Mouse (Mus musculus): ENCODE measurements around the gene Gabrr2. TPM values are rescaled to one million over a fixed set of nuclear protein-coding genes. Genes with fewer than 3 reads are reported as not detected.

The Gabrr2 gene
- polyA plus RNA-seq, 1 experiment = 0.48 TPM

DNA sequence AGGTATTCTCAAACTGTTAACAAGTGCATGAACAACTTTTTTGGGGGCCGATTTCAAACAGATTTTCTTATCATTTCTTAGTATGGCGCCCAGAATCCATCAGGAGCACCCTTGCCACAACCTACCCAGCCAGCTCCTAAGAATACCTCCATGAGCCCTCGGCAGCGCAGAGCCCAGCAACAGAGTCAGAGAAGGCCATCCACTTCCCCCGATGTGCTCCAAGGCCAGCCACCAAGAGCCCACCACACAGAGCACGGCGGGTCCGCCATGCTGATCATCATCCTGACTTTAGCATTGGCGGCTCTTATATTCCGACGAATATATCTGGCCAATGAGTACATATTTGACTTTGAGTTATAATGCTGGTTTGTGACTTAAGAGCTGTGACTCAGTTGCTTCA is 13.2 kb upstream of the Gabrr2 start:
- Histone ChIP-seq H3K36me3 (ENCODE audit: control insufficient read depth, insufficient read depth) (peaks cover 43% of the 10 kb centered on the region), H3K79me2 (ENCODE audit: control insufficient read depth, insufficient read depth) (no peaks in the 10 kb centered on the region), H3K4me2 (ENCODE audit: low read depth) (no peak overlapping the region), H3K4me3 (no peak overlapping the region), H3ac (ENCODE audit: control insufficient read depth, insufficient read length) (no peak overlapping the region), H3K27me3 (ENCODE audit: control insufficient read depth, insufficient read depth, insufficient read length) (no peaks in the 10 kb centered on the region)
- TF ChIP-seq USF1 (IDR thresholded peaks at IDR 0.05; ENCODE audit: low read depth) = no peak
- no peak for TF ChIP-seq E2F4 (IDR thresholded peaks at IDR 0.05; ENCODE audit: insufficient read depth)
- TF ChIP-seq TCF12 (IDR thresholded peaks at IDR 0.05; ENCODE audit: insufficient read depth, poor library complexity, severe bottlenecking) = no peak
- no peak for TF ChIP-seq MYOG (IDR thresholded peaks at IDR 0.05; ENCODE audit: control insufficient read depth in 1 of 3, insufficient read depth in 1 of 3, insufficient read length in 2 of 3, low read depth in 2 of 3)
- TF ChIP-seq TCF3 (IDR thresholded peaks at IDR 0.05; ENCODE audit: insufficient read length, low read depth) = no peak
- TF ChIP-seq REST (IDR thresholded peaks at IDR 0.05; ENCODE audit: insufficient read depth, insufficient read length) = no peak
- TF ChIP-seq SRF (IDR thresholded peaks at IDR 0.05; ENCODE audit: control insufficient read depth, insufficient read length, low read depth) = no peak
- TF ChIP-seq MAX (IDR thresholded peaks at IDR 0.05; ENCODE audit: low read depth) = no peak
- no peak for TF ChIP-seq CEBPB (IDR thresholded peaks at IDR 0.05; ENCODE audit: insufficient read depth, poor library complexity, severe bottlenecking)

DNA sequence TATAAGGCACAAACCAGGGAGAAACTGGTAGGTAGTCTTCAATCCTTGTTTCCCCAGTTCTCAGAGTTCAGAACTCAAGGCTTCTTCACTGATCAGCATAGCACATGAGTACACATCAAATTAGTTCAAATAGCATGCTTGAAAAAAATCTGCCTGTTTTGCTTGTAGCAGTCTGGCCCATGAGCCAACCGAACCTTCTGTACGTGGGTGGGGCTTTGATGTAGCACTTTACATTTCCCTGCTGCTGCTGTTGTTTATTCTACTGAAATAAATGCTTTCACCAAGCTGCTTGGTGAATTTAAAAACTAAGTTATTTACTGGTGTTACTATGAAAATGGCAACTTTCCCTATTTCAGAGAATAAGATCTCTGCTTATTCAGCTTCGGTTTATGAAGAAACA is 10.7 kb upstream of the Gabrr2 start:
- H3K27me3 ChIP-seq (ENCODE audit: control insufficient read depth, insufficient read depth, insufficient read length) = no peaks in the 10 kb centered on the region
- H3K4me3 ChIP-seq = no peak overlapping the region
- H3K79me2 ChIP-seq (ENCODE audit: control insufficient read depth, insufficient read depth) = no peaks in the 10 kb centered on the region
- TF ChIP-seq TCF3 (IDR thresholded peaks at IDR 0.05; ENCODE audit: insufficient read length, low read depth) (no peak), E2F4 (IDR thresholded peaks at IDR 0.05; ENCODE audit: insufficient read depth) (no peak), REST (IDR thresholded peaks at IDR 0.05; ENCODE audit: insufficient read depth, insufficient read length) (no peak), POLR2AphosphoS2 (IDR thresholded peaks at IDR 0.05; ENCODE audit: insufficient read length, low read depth) (no peak), SRF (IDR thresholded peaks at IDR 0.05; ENCODE audit: control insufficient read depth, insufficient read length, low read depth) (no peak), POLR2A (IDR thresholded peaks at IDR 0.05; ENCODE audit: insufficient read length, low read depth) (no peak), USF1 (IDR thresholded peaks at IDR 0.05; ENCODE audit: low read depth) (no peak)
- no peak overlapping the region for H3ac ChIP-seq (ENCODE audit: control insufficient read depth, insufficient read length)
- peaks cover 28% of the 10 kb centered on the region for H3K36me3 ChIP-seq (ENCODE audit: control insufficient read depth, insufficient read depth)
- H3K4me2 ChIP-seq (ENCODE audit: low read depth) = no peak overlapping the region

DNA sequence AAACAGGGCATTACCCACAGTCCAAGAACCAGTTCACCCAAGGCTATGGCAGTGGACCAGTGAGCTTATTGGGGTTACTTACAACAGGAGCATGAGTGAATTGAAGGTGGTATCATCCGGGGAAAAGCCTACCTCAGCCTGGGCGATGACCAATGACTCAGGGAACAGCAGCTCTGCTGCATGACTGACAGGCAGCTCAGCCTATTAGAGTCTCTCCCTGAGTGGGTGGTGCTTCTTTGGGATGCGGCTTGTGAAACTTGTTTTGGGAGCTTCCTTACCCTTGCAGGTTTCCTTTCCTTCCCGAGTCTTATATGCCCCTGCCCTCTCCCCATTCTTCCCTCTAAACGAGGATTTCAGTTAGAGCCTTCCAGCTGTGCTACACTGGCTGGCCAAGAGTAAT is 10.1 kb upstream of the Gabrr2 start:
- Histone ChIP-seq H3K79me2 (ENCODE audit: control insufficient read depth, insufficient read depth) (no peaks in the 10 kb centered on the region), H3ac (ENCODE audit: control insufficient read depth, insufficient read length) (no peak overlapping the region), H3K27me3 (ENCODE audit: control insufficient read depth, insufficient read depth, insufficient read length) (no peaks in the 10 kb centered on the region), H3K4me2 (ENCODE audit: low read depth) (no peak overlapping the region), H3K36me3 (ENCODE audit: control insufficient read depth, insufficient read depth) (peaks cover 26% of the 10 kb centered on the region), H3K4me3 (no peak overlapping the region)
- no peak for TF ChIP-seq MYOG (IDR thresholded peaks at IDR 0.05; ENCODE audit: control insufficient read depth in 1 of 3, insufficient read depth in 1 of 3, insufficient read length in 2 of 3, low read depth in 2 of 3)

DNA sequence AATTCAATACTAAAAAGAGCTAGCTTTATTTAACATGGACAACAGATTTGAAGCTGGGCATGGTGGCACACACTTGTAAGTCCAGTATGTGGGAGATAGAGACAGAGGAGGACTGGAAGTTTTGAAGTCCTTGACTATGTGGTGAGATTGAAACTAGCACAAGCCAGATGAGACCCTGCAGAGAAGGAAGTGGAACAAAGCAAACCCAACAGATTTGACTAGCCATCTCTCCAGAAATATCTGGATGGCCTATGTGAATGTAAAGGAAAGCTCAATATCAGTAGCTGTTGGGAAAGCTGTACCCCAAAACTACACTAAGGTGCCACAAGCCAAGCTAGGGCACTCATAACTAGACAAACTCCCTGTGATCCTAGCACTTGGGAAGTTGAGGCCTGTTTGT is 8.4 kb upstream of the Gabrr2 start:
- Histone ChIP-seq H3K79me2 (ENCODE audit: control insufficient read depth, insufficient read depth) (no peaks in the 10 kb centered on the region), H3K36me3 (ENCODE audit: control insufficient read depth, insufficient read depth) (peaks cover 11% of the 10 kb centered on the region), H3ac (ENCODE audit: control insufficient read depth, insufficient read length) (no peak overlapping the region), H3K4me2 (ENCODE audit: low read depth) (no peak overlapping the region), H3K27me3 (ENCODE audit: control insufficient read depth, insufficient read depth, insufficient read length) (no peaks in the 10 kb centered on the region), H3K4me3 (no peak overlapping the region)
- no peak for TF ChIP-seq E2F4 (IDR thresholded peaks at IDR 0.05; ENCODE audit: insufficient read depth)
- TF ChIP-seq MAX (IDR thresholded peaks at IDR 0.05; ENCODE audit: low read depth) = no peak
- no peak for TF ChIP-seq MYOD1 (IDR thresholded peaks at IDR 0.05; ENCODE audit: control insufficient read depth in 1 of 3, insufficient read length in 2 of 3, low read depth in 2 of 3)
- TF ChIP-seq TCF3 (IDR thresholded peaks at IDR 0.05; ENCODE audit: insufficient read length, low read depth) = no peak
- TF ChIP-seq SRF (IDR thresholded peaks at IDR 0.05; ENCODE audit: control insufficient read depth, insufficient read length, low read depth) = no peak
- TF ChIP-seq POLR2A (IDR thresholded peaks at IDR 0.05; ENCODE audit: insufficient read length, low read depth) = no peak
- TF ChIP-seq USF1 (IDR thresholded peaks at IDR 0.05; ENCODE audit: low read depth) = no peak
- TF ChIP-seq REST (IDR thresholded peaks at IDR 0.05; ENCODE audit: insufficient read depth, insufficient read length) = no peak
- no peak for TF ChIP-seq POLR2AphosphoS2 (IDR thresholded peaks at IDR 0.05; ENCODE audit: insufficient read length, low read depth)
- no peak for TF ChIP-seq TCF12 (IDR thresholded peaks at IDR 0.05; ENCODE audit: insufficient read depth, poor library complexity, severe bottlenecking)
- TF ChIP-seq CEBPB (IDR thresholded peaks at IDR 0.05; ENCODE audit: insufficient read depth, poor library complexity, severe bottlenecking) = no peak
- no peak for TF ChIP-seq MYOG (IDR thresholded peaks at IDR 0.05; ENCODE audit: control insufficient read depth in 1 of 3, insufficient read depth in 1 of 3, insufficient read length in 2 of 3, low read depth in 2 of 3)

DNA sequence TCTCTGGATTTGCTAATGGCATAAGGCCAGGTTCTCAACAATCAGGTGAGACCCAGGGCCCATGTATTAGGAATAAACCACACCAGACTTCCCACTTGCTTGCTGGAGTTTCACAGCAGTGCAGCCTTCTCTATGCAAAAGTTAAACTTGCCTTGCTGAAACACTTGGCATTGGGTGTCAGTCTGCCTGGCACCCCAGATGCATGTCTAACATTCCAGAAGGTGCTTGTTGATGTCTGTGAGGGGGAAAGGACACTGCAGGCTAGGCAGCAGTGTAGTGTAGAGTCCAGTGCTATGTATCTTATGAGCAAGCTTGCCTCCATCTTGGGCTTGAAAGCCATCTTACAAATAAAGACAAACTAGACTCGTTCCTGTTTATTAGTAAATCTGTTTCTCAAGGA is 6.5 kb upstream of the Gabrr2 start:
- no peaks in the 10 kb centered on the region for H3K79me2 ChIP-seq (ENCODE audit: control insufficient read depth, insufficient read depth)
- no peak for TF ChIP-seq TCF3 (IDR thresholded peaks at IDR 0.05; ENCODE audit: insufficient read length, low read depth)
- no peak for TF ChIP-seq TCF12 (IDR thresholded peaks at IDR 0.05; ENCODE audit: insufficient read depth, poor library complexity, severe bottlenecking)
- no peak for TF ChIP-seq MAX (IDR thresholded peaks at IDR 0.05; ENCODE audit: low read depth)
- TF ChIP-seq REST (IDR thresholded peaks at IDR 0.05; ENCODE audit: insufficient read depth, insufficient read length) = no peak
- no peak for TF ChIP-seq POLR2AphosphoS2 (IDR thresholded peaks at IDR 0.05; ENCODE audit: insufficient read length, low read depth)
- no peak for TF ChIP-seq USF1 (IDR thresholded peaks at IDR 0.05; ENCODE audit: low read depth)
- TF ChIP-seq MYOD1 (IDR thresholded peaks at IDR 0.05; ENCODE audit: control insufficient read depth in 1 of 3, insufficient read length in 2 of 3, low read depth in 2 of 3) = no peak
- no peak for TF ChIP-seq E2F4 (IDR thresholded peaks at IDR 0.05; ENCODE audit: insufficient read depth)
- TF ChIP-seq CEBPB (IDR thresholded peaks at IDR 0.05; ENCODE audit: insufficient read depth, poor library complexity, severe bottlenecking) = no peak
- no peak for TF ChIP-seq POLR2A (IDR thresholded peaks at IDR 0.05; ENCODE audit: insufficient read length, low read depth)
- TF ChIP-seq SRF (IDR thresholded peaks at IDR 0.05; ENCODE audit: control insufficient read depth, insufficient read length, low read depth) = no peak
- no peak for TF ChIP-seq MYOG (IDR thresholded peaks at IDR 0.05; ENCODE audit: control insufficient read depth in 1 of 3, insufficient read depth in 1 of 3, insufficient read length in 2 of 3, low read depth in 2 of 3)
- H3K36me3 ChIP-seq (ENCODE audit: control insufficient read depth, insufficient read depth) = no peaks in the 10 kb centered on the region
- no peak overlapping the region for H3K4me2 ChIP-seq (ENCODE audit: low read depth)
- H3ac ChIP-seq (ENCODE audit: control insufficient read depth, insufficient read length) = no peak overlapping the region
- H3K27me3 ChIP-seq (ENCODE audit: control insufficient read depth, insufficient read depth, insufficient read length) = no peaks in the 10 kb centered on the region
- H3K4me3 ChIP-seq = no peak overlapping the region
